Mouse (Mus musculus) stomach, postnatal 0 days (tissue): ENCODE measurements at regions not wholly inside any gene's neighbourhood (a gene's known extent, or its start where the extent isn't known, plus 50 kb on each side); places are given as distances from the start of the nearest gene placed in this dataset.

Experiments
- CTCF ChIP-seq: IDR thresholded peaks from 2 replicates; pipeline ENCODE4 v1.5.1; 2016; ENCODE audit warnings: antibody characterized with exemption, low read depth, mild to moderate bottlenecking, moderate library complexity
- EP300 ChIP-seq: optimal IDR thresholded peaks from 2 replicates; pipeline ENCODE3; 2016; ENCODE audit warnings: antibody characterized with exemption

DNA sequence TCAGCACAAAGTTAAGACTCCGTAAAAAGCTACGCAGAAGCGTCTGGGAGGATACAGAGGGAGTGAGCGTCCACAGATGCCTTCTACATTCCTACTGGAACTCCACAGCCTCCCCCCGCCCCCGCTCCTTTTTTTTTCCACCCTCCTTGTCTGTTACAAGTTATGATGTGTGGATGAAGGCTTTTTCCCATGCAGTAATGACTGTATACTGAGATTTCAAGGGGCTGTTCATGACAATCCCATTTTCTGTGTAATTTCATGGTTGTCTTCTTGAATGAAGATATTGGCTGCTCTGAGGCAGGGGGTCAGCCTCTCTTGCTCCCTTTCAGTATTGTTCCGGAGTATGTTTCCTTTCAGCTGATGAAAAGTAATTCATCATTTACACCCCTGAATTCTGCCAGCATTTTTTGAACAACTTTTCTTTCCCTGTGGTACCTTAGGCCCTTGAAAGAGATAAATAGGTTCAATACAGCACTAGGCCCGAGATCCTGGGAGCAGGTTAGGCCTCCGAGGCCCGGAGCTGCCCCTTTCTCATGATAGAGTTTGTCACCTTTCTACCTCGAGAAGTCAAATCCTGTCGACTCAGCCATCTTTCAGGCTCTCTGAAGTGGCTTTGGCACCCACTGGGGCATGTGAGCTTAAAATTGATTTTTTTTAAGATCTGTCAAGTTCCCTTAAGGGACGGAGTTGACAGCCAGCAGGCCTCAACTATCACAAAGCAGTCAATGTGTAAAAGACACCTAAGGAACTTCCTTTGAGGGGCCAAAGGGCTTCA, 1552.5 kb upstream of the Zeb2 start:
- no peak for TF ChIP-seq CTCF
- no peak for TF ChIP-seq EP300
